ENCODE assay signal across 16 mouse cellular contexts in genomic region chr1:135426645-135427044, GRCm38 (mm10).
"Had no signal": no experiment of that assay in that cellular context is flagged by ENCODE, and none has a peak within 500 bp of the region (broad histone marks: within the 10 kb centered on the region; RNA-seq: fewer than 3 reads in every experiment).

No protein-coding gene starts in this region.

- H3K4me3 ChIP-seq: layer of hippocampus, adult 2 months; limb, embryonic 12.5 days; liver, embryonic 13.5 days; lung, embryonic 15.5 days; megakaryocyte, embryonic 14.5 days; midbrain, embryonic 12.5 days; stomach, embryonic 15.5 days had no signal

- DNase-seq: kidney, postnatal 10 days; kidney, postnatal 4 days; liver; liver, embryonic 13.5 days; liver, postnatal 0 days; lung, postnatal 14 days; right cerebral cortex, postnatal 14 days; thymus, adult 2 months; thymus, postnatal 25 days had no signal

- H3K9ac ChIP-seq: limb, embryonic 12.5 days; liver, embryonic 13.5 days; liver, postnatal 0 days; lung, embryonic 15.5 days; midbrain, embryonic 12.5 days; stomach, embryonic 15.5 days had no signal

- H3K9me3 ChIP-seq: limb, embryonic 12.5 days; liver, embryonic 13.5 days; lung, embryonic 15.5 days; megakaryocyte, embryonic 14.5 days; midbrain, embryonic 12.5 days; stomach, embryonic 15.5 days had no signal

- ATAC-seq: liver, postnatal 0 days had no signal

- H3K27ac ChIP-seq: layer of hippocampus, adult 2 months; limb, embryonic 12.5 days; liver, embryonic 13.5 days; lung, embryonic 15.5 days; macrophage; midbrain, embryonic 12.5 days; stomach, embryonic 15.5 days had no signal

- H3K4me2 ChIP-seq: limb, embryonic 12.5 days; liver, embryonic 13.5 days; lung, embryonic 15.5 days; stomach, embryonic 15.5 days had no signal

- H3K27me3 ChIP-seq: limb, embryonic 12.5 days; liver, embryonic 13.5 days; lung, embryonic 15.5 days; midbrain, embryonic 12.5 days; stomach, embryonic 15.5 days had no signal
